Mouse (Mus musculus) B cell, adult 2 months (primary cell): Measurements from ENCODE around the gene Acadvl.

Experiments
- DNase-seq, 2 experiments: peaks; one replicate each; pipeline ENCODE4 v3.0.0; 2022

Acadvl gene

GRCm38 (mm10) chr11:70014880-70015558 lies at the start of gene Acadvl:
Gene Acadvl (minus strand): TSS chr11:70015411.
- DNase-seq: peak; percentile 85 to 87

DNA sequence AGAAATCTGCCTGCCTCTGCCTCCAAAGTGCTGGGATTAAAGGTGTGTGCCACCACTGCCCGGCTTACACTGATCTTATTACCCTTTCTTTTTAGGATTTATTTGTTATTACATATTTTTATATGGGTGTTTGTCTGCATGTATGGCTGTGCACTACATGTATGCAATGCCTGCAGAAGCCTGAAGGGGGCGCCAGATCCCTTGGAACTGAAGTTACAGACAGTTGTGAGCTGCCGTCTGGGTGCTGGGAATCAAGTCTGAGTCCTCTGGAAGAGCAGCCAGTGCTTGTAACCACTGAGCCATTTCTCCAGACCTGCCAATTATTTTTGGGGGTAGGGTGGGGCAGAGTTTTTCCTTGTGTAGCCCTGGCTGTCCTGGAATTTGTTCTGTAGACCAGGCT lies 47.8 kb upstream of the Acadvl start:
- DNase-seq: no peak

- no peak for DNase-seq
These were observed 44.7 kb upstream of the Acadvl start for GRCm38 (mm10) chr11:70059930-70060329.

GRCm38 (mm10) chr11:70057805-70058204 lies 42.6 kb upstream of the Acadvl start:
- no peak for DNase-seq

DNA sequence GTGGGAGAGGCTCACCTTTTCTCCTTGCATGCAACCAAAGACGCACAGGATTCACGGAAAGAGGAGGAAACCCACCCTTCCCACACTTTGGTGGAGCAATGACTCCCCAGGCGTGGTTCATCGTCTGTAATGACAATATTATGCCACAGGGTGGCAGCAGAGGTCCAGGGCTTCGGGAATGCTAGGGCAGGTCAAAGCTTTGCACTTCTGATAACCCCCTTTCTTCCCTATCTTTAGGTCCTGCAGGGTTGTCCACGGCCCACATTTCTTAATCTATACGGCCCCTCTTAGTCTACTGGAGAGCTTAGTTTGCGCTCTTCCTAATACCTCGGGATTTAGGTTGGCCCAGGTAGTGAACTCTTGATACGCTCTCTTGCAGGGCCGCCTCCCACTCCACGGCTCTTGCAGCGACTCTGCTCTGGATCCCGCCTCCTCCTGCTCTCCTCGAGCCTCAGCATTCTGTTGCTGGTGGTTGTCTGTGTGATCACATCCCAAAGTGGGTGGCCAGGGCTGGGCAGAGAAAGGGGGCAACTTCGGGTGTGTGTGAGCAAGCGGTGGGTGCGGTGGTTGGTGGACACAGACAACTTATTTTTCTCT lies 40.5 kb upstream of the Acadvl start:
- peak; percentile 84 to 85 for DNase-seq

DNA sequence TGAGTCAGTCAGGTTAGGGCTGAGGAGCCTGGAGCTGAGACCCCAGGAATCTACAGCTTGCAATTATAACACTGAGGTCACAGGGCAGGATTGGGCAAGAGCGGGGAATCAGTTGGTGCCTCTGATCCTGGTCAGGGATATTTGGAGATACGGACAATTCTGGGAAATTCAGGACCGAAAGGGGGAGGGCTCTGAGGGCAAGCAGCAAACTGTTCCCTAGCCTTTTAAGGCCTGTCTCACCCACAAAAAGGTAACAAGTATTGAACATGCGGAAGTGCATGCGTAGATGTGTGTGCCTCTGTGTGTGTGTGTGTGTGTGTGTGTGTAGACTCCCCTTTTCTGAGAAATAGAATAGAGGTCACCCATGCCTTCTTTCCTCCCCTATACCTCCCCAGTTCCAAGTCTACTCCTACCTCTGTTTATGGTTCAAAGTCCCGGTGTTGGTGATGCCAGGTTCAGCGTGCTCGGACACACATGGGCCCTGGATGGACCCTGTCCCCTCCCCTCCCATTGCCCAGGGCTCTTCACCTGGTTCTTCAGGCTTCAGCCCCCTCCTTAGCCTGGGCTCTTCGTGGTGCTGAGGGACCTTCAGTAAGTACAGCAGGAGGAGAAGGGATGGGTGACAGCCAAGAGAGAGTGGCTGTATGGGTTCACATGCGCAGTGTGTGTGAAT lies 38.8 kb upstream of the Acadvl start, which contains the start of gene Asgr1:
Gene Asgr1 (plus strand): TSS at position 188 of the 673 bp plus-strand sequence.
- no peak for DNase-seq

- DNase-seq: no peak
These were observed 37.9 kb upstream of the Acadvl start for GRCm38 (mm10) chr11:70053156-70053555.

- peak; percentile 36 to 47 for DNase-seq
These were observed 34.6 kb upstream of the Acadvl start for GRCm38 (mm10) chr11:70049816-70050215.

DNA sequence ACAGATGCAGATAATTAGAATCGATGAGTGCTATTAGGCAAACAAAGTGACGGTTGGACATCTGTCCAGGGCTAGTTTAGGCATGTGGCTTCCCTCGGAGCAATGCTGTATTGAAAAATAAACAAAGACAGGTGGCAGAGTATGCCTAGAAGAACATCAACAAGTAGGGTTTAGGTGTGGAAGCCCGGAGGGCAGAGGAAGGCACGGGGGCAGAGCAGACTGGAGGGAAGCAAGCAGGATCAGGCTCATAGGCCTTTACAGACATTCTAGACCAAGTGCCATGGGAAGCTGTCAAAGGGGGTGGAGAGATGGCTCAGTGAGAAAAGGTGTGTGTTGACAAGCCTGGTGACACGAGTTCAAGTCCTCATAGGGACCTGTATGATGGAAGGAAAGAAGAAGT lies 34.2 kb upstream of the Acadvl start:
- DNase-seq: no peak

GRCm38 (mm10) chr11:70045435-70045834 lies 30.2 kb upstream of the Acadvl start:
- no peak for DNase-seq

GRCm38 (mm10) chr11:70043665-70044064 lies 28.5 kb upstream of the Acadvl start:
- DNase-seq: no peak

DNA sequence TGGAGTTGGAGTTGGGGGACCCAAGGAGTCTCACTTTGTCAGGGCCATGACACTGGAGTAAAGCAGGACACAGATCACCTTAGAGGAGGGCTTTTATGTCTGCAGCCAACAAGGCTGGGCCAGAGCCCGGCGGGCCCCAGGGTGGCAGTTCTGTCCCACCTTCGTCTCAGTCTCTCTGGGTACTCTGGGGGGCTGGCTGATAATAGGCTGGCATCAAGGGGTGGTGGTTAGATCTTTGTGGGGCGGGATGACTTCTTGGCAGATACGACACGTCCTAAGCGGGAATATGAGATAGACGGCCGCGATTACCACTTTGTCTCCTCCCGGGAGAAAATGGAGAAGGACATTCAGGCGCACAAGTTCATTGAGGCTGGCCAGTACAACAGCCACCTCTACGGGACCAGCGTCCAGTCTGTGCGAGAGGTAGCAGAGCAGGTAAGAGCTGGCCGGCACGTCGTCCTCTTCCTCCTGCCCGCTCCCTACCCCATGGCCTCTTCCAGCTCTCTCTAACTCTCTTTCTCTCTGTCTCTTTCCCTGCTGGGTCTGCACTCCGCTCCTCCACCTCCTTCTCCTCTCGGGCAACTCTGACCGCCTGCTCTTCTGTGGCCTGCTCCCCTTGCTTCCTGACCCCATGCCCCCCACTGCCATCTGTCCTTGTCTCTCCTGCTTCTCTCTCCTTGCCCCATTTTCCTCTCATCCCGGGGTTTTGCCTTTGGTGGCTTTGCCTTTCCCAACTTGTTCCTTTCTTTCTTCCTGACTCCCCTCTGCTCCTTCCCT lies 27.3 kb upstream of the Acadvl start:
- DNase-seq: no peak

DNA sequence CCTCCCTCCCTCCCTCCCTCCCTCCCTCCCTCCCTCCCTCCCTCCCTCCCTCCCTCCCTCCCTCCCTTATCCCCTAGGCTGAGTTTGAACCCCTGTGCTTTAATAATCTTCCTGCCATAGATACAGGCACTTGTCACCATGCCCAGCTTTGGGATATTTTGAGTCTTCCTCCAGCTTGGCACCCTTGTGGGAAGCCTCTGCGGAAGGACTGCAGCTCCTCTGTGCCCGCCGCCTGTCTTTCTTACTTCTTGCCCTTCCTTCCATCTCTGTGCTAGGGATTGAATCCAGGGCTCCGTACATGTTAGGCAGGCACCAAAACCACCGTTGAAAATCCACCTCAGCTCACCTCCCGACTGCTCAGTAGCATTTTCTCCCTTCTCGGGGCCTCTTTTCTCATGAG lies 25.0 kb upstream of the Acadvl start:
- DNase-seq: no peak

DNA sequence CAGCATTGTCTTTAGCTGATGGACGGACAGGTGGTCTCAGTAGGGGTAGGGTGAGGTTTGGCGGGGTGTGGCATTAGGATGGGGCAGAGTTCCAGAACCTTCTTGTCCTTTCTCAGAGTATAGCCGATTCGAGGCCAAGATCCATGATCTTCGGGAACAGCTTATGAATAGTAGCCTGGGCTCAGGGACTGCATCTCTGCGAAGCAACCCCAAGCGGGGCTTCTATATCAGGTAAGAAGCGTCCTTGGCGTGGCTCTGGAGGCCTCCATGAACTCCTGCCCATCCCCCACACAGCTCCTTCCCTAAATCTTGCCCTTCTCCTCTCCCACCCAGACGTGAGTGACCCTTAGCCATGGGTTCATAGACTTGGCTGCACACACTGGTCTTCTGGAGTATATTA lies 24.4 kb upstream of the Acadvl start:
- no peak for DNase-seq

- no peak for DNase-seq
These were observed 23.0 kb upstream of the Acadvl start for GRCm38 (mm10) chr11:70038174-70038573.

- DNase-seq: no peak
These were observed 16.1 kb upstream of the Acadvl start for GRCm38 (mm10) chr11:70031321-70031670.

DNA sequence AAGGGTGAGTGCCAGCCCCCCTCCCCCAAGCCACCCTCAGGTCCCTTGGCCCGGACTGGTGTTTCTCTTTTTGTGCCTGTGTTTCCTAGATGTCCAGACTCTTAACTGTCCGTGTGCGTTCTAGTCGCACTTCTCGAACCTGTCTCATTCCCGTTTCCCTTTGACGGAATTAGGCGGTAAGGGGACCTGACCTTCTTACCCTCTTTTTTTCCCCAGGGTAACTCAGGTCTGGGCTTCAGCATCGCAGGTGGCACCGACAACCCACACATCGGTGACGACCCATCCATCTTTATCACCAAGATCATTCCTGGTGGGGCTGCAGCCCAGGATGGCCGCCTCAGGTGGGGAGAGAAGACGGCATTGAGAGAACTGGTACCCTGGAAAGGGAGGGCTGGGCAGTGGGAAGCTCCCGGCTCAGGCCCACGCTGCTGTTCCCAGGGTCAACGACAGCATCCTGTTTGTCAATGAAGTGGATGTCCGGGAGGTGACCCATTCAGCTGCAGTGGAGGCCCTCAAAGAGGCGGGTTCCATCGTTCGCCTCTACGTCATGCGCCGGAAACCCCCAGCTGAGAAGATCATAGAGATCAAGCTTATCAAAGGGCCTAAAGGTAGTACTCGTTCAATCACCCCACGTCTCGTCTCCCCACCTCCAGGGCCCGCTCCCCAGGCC lies 15.6 kb upstream of the Acadvl start:
- no peak for DNase-seq

GRCm38 (mm10) chr11:70029829-70030550 lies 14.8 kb upstream of the Acadvl start:
- no peak for DNase-seq

- DNase-seq: peak; percentile 89 to 93
These were observed 14.1 kb upstream of the Acadvl start for GRCm38 (mm10) chr11:70029130-70029801.

DNA sequence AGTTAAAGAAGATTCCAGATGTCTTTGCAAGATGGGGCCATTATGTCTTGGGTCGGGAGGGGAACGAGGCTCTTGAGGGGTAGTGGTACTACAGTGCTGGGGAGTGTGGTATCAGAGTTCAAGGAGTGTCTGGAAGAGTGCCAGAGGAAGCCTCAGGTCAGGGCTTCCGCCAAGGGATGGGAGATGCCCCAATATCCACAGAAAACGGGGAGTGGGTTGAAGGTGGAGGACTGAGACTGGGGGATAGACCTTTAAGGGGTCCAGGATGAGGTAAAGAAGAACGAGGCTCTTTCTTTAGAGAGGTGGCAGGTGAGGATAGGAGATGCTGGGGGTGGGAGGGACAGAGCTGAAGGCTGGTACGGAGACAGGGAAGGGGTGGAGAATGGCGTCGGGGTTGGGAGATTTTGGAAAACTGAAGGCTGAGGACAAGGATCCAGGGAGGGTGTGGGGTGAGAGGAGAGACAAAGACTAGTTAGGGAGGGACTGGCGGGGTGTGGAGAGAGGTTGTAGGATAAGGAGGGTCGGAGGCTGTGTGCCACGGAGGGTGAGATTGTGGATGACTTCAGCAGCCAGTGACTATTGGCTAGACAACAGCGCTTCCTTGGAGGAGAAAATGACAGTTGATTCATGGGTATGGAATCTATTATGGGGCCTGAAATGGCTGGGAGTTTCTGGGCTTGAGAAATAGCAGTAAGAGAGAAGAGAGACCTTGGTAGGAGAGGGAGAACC lies 13.4 kb upstream of the Acadvl start:
- DNase-seq: no peak

- no peak for DNase-seq
These were observed 12.2 kb upstream of the Acadvl start for GRCm38 (mm10) chr11:70027397-70027796.
